Mouse (Mus musculus) neural tube, postnatal 0 days (tissue): ENCODE data around the gene Mrps16. TPM values are rescaled to one million over a fixed set of nuclear protein-coding genes. Genes with fewer than 3 reads are reported as not detected.

ENCODE experiments used
- polyA plus RNA-seq: library from polyadenylated mRNA; unstranded; fragments of >200 nt; fragmentation: Nextera tagmentation; extraction: Ambion mirVana; gene quantifications from 2 replicates; pipeline ENCODE4 v1.2.1, GENCODE M21; 2015

The Mrps16 gene
- 81.4 and 87.8 TPM in 2 replicates for polyA plus RNA-seq

GRCm38 (mm10) chr14:20393205-20393913 is at the start of gene Mrps16:
TSS of gene Mrps16 (minus strand) at chr14:20393634.

GRCm38 (mm10) chr14:20388441-20389129 is 4.8 kb downstream of the Mrps16 start, which contains the start of gene Dnajc9:
TSS of gene Dnajc9 (minus strand) at chr14:20388910.

GRCm38 (mm10) chr14:20347991-20348541 is 45.4 kb downstream of the Mrps16 start, which contains the start of the genes Ecd and Fam149b:
TSS of gene Ecd (minus strand) at chr14:20348121.
TSS of gene Fam149b (plus strand) at chr14:20348162.

Other genes with a start within 250 kb of the Mrps16 start
- 1.3 and 1.9 TPM in 2 replicates for gene Kcnk5, start 211.8 kb downstream of the Mrps16 start, polyA plus RNA-seq
- not detected in 2 replicates for gene Kcnk16, start 124.4 kb downstream of the Mrps16 start, polyA plus RNA-seq
- gene Nudt13, start 98.9 kb downstream of the Mrps16 start, polyA plus RNA-seq, result 11.2 and 13.5 TPM in 2 replicates
- gene Ecd, start 45.5 kb downstream of the Mrps16 start, polyA plus RNA-seq, result 33.9 and 37.1 TPM in 2 replicates
- gene Fam149b, start 45.5 kb downstream of the Mrps16 start, polyA plus RNA-seq, result 26.9 and 29.1 TPM in 2 replicates
- gene Dnajc9, start 4.7 kb downstream of the Mrps16 start, polyA plus RNA-seq, result 89.9 and 96.9 TPM in 2 replicates
- gene Cfap70, start 58.6 kb upstream of the Mrps16 start, polyA plus RNA-seq, result 1.8 and 2.2 TPM in 2 replicates
- gene Anxa7, start 86.5 kb upstream of the Mrps16 start, polyA plus RNA-seq, result 22.8 and 24.9 TPM in 2 replicates
- 0.15 and 0.33 TPM in 2 replicates for gene Mss51, start 103.3 kb upstream of the Mrps16 start, polyA plus RNA-seq
- 100 and 111 TPM in 2 replicates for gene Ppp3cb, start 152.9 kb upstream of the Mrps16 start, polyA plus RNA-seq
- 5.8 and 6.8 TPM in 2 replicates for gene Usp54, start 247.4 kb upstream of the Mrps16 start, polyA plus RNA-seq